Mouse (Mus musculus) B cell, adult 67 days (primary cell): ENCODE results near the gene Gm47189. TPM values are rescaled to one million over a fixed set of nuclear protein-coding genes. Genes with fewer than 3 reads are reported as not detected.

Source experiments
- total RNA-seq, 2 experiments: library from RNA; stranded (reverse); gene quantifications; 4 replicates each; pipeline ENCODE4 v1.2.4; 2023

Gm47189 gene
- not detected for total RNA-seq

DNA sequence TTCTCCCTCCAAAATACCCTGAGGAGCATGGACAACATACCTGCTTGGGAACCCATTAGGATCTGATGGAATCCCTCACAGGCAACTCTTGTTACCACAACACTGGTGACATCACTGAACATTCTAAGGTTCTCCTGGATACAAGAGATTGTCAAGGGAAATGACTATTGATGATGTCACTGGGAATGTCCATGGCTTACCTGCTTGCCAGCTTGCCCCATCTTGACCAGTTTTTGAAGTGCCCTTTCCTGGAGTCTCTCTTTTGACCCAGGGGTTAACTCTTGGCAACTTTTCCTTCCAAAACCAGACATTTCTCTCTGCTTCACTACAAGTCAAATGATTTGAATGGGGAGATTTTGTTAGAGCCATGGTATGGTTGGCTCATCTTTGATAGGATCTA, at the start of gene Gm47189:
Gene Gm47189, minus strand, starts transcription at position 101 of the 400 bp plus-strand sequence.

DNA sequence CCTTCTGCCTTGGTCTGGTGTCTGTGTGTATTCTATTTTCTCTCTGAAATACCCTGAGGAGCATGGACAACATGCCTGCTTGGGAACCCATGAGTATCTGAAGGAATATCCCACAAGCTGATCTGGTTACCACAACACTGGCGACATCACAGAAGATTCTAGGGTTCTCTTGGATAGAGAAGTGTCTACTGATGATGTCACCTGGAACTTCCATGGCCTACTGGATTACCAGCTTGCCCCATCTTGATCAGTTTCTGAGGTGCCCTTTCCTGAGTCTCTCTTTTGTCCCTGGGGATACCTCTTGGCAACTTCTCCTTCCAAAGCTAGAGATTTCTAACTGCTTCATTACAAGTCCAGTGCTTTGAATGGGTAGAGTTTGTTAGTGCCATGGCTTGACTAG, 21.7 kb downstream of the Gm47189 start, which contains the start of gene Gm7929:
Gene Gm7929, minus strand, starts transcription at position 101 of the 400 bp plus-strand sequence.

Other genes with a start within 250 kb of the Gm47189 start
- not detected for gene Gm7970, start 216.9 kb downstream of the Gm47189 start, total RNA-seq
- gene 1700049E17Rik2, start 199.2 kb downstream of the Gm47189 start, total RNA-seq = not detected
- not detected for gene Gm3072, start 147.8 kb downstream of the Gm47189 start, total RNA-seq
- gene Gm3676, start 126.0 kb downstream of the Gm47189 start, total RNA-seq = not detected
- not detected for gene Gm8068, start 70.6 kb downstream of the Gm47189 start, total RNA-seq
- gene Gm7929, start 21.8 kb downstream of the Gm47189 start, total RNA-seq = not detected
- not detected for gene Gm7980, start 134.8 kb upstream of the Gm47189 start, total RNA-seq
- gene 1700049E17Rik1, start 152.5 kb upstream of the Gm47189 start, total RNA-seq = not detected
- gene 1700024B05Rik, start 171.6 kb upstream of the Gm47189 start, total RNA-seq = not detected
- gene Gm6401, start 195.5 kb upstream of the Gm47189 start, total RNA-seq = not detected
- not detected for gene Gm3543, start 210.9 kb upstream of the Gm47189 start, total RNA-seq